Mouse (Mus musculus) myocyte (in vitro differentiated cells): Measurements from ENCODE around the gene Tob1. TPM values are rescaled to one million over a fixed set of nuclear protein-coding genes. Genes with fewer than 3 reads are reported as not detected.

Experiments
- H3K27me3 ChIP-seq: one replicate; pipeline ENCODE4 v1.6.1; 2011; ENCODE audit not compliant: control insufficient read depth, insufficient read depth, insufficient read length
- H3K36me3 ChIP-seq: one replicate; pipeline ENCODE4 v1.6.1; 2011; ENCODE audit not compliant: control insufficient read depth, insufficient read depth
- H3K4me2 ChIP-seq: one replicate; pipeline ENCODE4 v1.6.1; 2011; ENCODE audit warnings: low read depth, control low read depth
- H3K4me3 ChIP-seq: one replicate; pipeline ENCODE4 v1.5.1; 2011; ENCODE audit warnings: mild to moderate bottlenecking, control low read depth, moderate library complexity
- H3K79me2 ChIP-seq: one replicate; pipeline ENCODE4 v1.6.1; 2011; ENCODE audit not compliant: control insufficient read depth, insufficient read depth
- H3ac ChIP-seq: one replicate; pipeline ENCODE4 v1.6.1; 2011; ENCODE audit not compliant: control insufficient read depth, insufficient read length
- CEBPB ChIP-seq: IDR thresholded peaks from 2 replicates; pipeline ENCODE4 v1.6.1; 2011; ENCODE audit warnings: mild to moderate bottlenecking, moderate library complexity; ENCODE audit not compliant: poor library complexity, insufficient read depth, severe bottlenecking
- E2F4 ChIP-seq: IDR thresholded peaks from one replicate; pipeline ENCODE4 v1.6.1; 2011; ENCODE audit warnings: mild to moderate bottlenecking, control low read depth, moderate library complexity; ENCODE audit not compliant: insufficient read depth
- MAX ChIP-seq: IDR thresholded peaks from one replicate; pipeline ENCODE4 v1.6.1; 2011; ENCODE audit warnings: low read depth, mild to moderate bottlenecking, control low read depth
- MYOD1 ChIP-seq, 3 experiments: IDR thresholded peaks; one replicate each; pipeline ENCODE4 v1.6.1; 2011; ENCODE audit warnings: control low read depth in 2 of 3, low read depth in 2 of 3, mild to moderate bottlenecking in 2 of 3, moderate library complexity in 1 of 3; ENCODE audit not compliant: insufficient read length in 2 of 3, control insufficient read depth in 1 of 3
- MYOG ChIP-seq, 3 experiments: IDR thresholded peaks; one replicate each; pipeline ENCODE4 v1.6.1; 2011; ENCODE audit warnings: control low read depth in 2 of 3, low read depth in 2 of 3, mild to moderate bottlenecking in 2 of 3; ENCODE audit not compliant: insufficient read length in 2 of 3, control insufficient read depth in 1 of 3, insufficient read depth in 1 of 3
- POLR2A ChIP-seq: IDR thresholded peaks from one replicate; pipeline ENCODE4 v1.6.1; 2011; ENCODE audit warnings: low read depth, mild to moderate bottlenecking, control low read depth, moderate library complexity; ENCODE audit not compliant: insufficient read length
- POLR2AphosphoS2 ChIP-seq: IDR thresholded peaks from one replicate; pipeline ENCODE4 v1.6.1; 2011; ENCODE audit warnings: low read depth, control low read depth; ENCODE audit not compliant: insufficient read length
- REST ChIP-seq: IDR thresholded peaks from one replicate; pipeline ENCODE4 v1.6.1; 2011; ENCODE audit warnings: mild to moderate bottlenecking, control low read depth, moderate library complexity; ENCODE audit not compliant: insufficient read depth, insufficient read length
- SRF ChIP-seq: IDR thresholded peaks from one replicate; pipeline ENCODE4 v1.6.1; 2011; ENCODE audit warnings: low read depth; ENCODE audit not compliant: control insufficient read depth, insufficient read length
- TCF12 ChIP-seq: IDR thresholded peaks from one replicate; pipeline ENCODE4 v1.6.1; 2011; ENCODE audit warnings: mild to moderate bottlenecking, control low read depth; ENCODE audit not compliant: poor library complexity, insufficient read depth, severe bottlenecking
- TCF3 ChIP-seq: IDR thresholded peaks from one replicate; pipeline ENCODE4 v1.6.1; 2011; ENCODE audit warnings: low read depth, control low read depth; ENCODE audit not compliant: insufficient read length
- USF1 ChIP-seq: IDR thresholded peaks from one replicate; pipeline ENCODE4 v1.6.1; 2011; ENCODE audit warnings: low read depth, mild to moderate bottlenecking, control low read depth, moderate library complexity
- polyA plus RNA-seq: library from polyadenylated mRNA; unstranded; fragments of >200 nt; fragmentation: generic; extraction: Trizol; gene quantifications from one replicate; pipeline ENCODE4 v1.2.1, GENCODE M21; 2012; ENCODE audit warnings: missing spikeins

Tob1 gene
- polyA plus RNA-seq, 1 experiment, result 32.8 TPM

- no peak overlapping the region for H3ac ChIP-seq
- peak; percentile 41 for TF ChIP-seq USF1
- no peak for TF ChIP-seq CEBPB
These were observed 1.5 kb upstream of the Tob1 start for GRCm38 (mm10) chr11:94209695-94210131.

GRCm38 (mm10) chr11:94210191-94211086 lies 815 bp upstream of the Tob1 start:
- Histone ChIP-seq H3K27me3 (no peaks in the 10 kb centered on the region), H3K36me3 (peaks cover 5% of the 10 kb centered on the region), H3K4me3 (peak overlapping the region; percentile 51), H3K79me2 (peaks cover 20% of the 10 kb centered on the region), H3K4me2 (peak overlapping the region; percentile 100), H3ac (peak overlapping the region; percentile 67)
- TF ChIP-seq POLR2A (peak; percentile 58), TCF3 (no peak), POLR2AphosphoS2 (peak; percentile 25), CEBPB (no peak), MYOG (IDR thresholded peaks at IDR 0.05; ENCODE audit: control insufficient read depth in 1 of 3, insufficient read depth in 1 of 3, insufficient read length in 2 of 3, low read depth in 2 of 3) (no peak), MAX (no peak), E2F4 (no peak), MYOD1 (IDR thresholded peaks at IDR 0.05; ENCODE audit: control insufficient read depth in 1 of 3, insufficient read length in 2 of 3, low read depth in 2 of 3) (peak in 2 of 3 experiments; percentile 1 to 64), TCF12 (no peak), SRF (no peak), USF1 (no peak), REST (no peak)

More at GRCm38 (mm10) chr11:94209695-94210131, 1.5 kb upstream of the Tob1 start:
- Histone ChIP-seq H3K27me3 (no peaks in the 10 kb centered on the region), H3K4me3 (peak overlapping the region; percentile 51), H3K79me2 (peaks cover 20% of the 10 kb centered on the region), H3K36me3 (peaks cover 5% of the 10 kb centered on the region), H3K4me2 (peak overlapping the region; percentile 100)

DNA sequence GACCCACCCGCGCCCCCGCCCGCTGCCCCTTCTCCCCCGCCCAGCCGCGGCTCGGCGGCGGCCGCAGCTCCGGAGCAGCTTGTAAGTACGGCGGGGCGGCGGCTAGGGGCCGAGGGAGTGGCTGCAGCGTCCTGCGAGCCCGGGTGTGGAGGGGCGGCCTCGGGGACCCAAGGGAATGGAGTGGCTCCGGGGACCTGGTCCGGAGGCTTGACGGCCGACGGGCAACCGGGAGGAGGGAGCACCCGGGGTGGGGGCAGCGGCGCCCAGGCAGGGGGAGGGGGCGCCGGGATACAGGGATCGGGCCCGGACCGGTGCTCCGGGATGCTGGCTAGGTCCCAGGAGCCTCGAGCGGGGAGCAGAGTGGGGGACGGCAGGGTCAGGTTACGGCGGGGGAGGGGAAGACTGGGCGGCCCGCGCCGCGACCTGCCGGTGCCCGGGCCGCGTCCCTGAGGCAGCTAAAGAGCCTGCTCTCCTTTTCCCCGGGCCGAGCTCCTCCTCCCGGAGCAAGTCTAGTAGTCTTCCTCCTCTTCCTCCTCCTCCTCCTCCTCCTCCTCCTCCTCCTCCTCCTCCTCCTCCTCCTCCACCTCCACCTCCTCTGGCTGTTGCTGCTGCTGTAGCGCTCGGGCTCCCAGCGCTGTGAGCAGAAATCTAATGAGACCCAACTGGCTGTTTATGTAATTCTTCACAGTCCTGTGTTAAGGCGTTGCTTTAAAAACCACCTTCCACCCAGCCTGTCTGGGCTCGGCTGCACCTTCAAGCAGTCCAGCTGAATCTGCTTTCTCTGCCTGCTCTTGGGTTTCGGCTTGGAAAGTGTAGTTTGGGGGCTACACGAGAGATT lies 616 bp downstream of the Tob1 start:
- TF ChIP-seq TCF3 (no peak), USF1 (no peak), POLR2AphosphoS2 (peak; percentile 36), SRF (no peak)
- Histone ChIP-seq H3K4me3 (peak overlapping the region; percentile 51), H3ac (peak overlapping the region; percentile 67), H3K79me2 (peaks cover 20% of the 10 kb centered on the region), H3K27me3 (no peaks in the 10 kb centered on the region), H3K4me2 (peak overlapping the region; percentile 76), H3K36me3 (peaks cover 5% of the 10 kb centered on the region)

DNA sequence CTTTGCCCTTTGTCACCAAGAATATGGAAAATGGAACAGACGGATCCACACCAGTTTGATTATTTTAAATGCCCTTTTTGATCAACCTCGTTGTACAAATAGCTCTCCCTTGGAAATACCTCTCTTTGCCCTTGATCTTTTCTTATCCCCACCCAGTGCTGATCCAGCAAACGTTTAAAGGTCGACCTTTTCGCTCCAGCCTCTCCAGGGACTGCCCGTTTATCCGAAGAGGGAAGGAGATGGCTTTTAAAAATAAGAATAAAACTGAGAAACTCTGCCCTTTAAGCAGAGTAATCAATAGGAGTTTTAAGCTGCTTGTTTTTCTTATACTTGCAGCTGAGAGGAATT lies 1.2 kb downstream of the Tob1 start:
- peak overlapping the region; percentile 51 for H3K4me3 ChIP-seq
- no peaks in the 10 kb centered on the region for H3K27me3 ChIP-seq
- H3ac ChIP-seq, result peak overlapping the region; percentile 67
- TF ChIP-seq TCF12 (no peak), TCF3 (no peak), POLR2A (no peak), MYOG (IDR thresholded peaks at IDR 0.05; ENCODE audit: control insufficient read depth in 1 of 3, insufficient read depth in 1 of 3, insufficient read length in 2 of 3, low read depth in 2 of 3) (no peak), MYOD1 (IDR thresholded peaks at IDR 0.05; ENCODE audit: control insufficient read depth in 1 of 3, insufficient read length in 2 of 3, low read depth in 2 of 3) (no peak), USF1 (no peak), E2F4 (no peak), MAX (no peak), POLR2AphosphoS2 (no peak), SRF (no peak), REST (no peak), CEBPB (no peak)
- H3K4me2 ChIP-seq, result peak overlapping the region; percentile 76
- peaks cover 5% of the 10 kb centered on the region for H3K36me3 ChIP-seq
- H3K79me2 ChIP-seq, result peaks cover 20% of the 10 kb centered on the region

DNA sequence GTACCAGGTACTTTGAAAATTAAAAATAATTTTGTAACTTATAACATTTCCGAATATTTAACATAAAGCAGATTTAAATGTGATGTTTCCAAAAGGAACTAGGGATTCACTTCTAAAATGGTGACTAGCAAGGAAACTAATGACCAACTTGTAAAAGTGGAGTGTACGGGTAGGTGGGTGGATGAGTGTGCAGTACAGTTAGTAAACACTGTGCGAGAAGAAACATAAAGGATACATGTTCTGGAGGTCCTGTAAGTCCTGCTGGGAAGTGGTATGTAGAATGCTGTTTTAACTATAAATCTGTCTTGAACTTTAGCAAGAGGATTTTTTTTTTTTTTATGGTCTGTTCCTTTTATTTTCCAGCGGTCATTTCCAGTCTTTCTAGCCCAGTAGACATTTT lies 1.7 kb downstream of the Tob1 start:
- H3K4me2 ChIP-seq, result peak overlapping the region; percentile 76
- H3K4me3 ChIP-seq, result peak overlapping the region; percentile 51
- H3ac ChIP-seq, result no peak overlapping the region

More for the DNA sequence above, 1.7 kb downstream of the Tob1 start:
- TF ChIP-seq USF1, result no peak
- TF ChIP-seq MAX, result no peak
- no peak for TF ChIP-seq CEBPB
- TF ChIP-seq E2F4, result no peak
- TF ChIP-seq POLR2AphosphoS2, result no peak
- TF ChIP-seq MYOD1 (IDR thresholded peaks at IDR 0.05; ENCODE audit: control insufficient read depth in 1 of 3, insufficient read length in 2 of 3, low read depth in 2 of 3), result no peak
- no peak for TF ChIP-seq TCF12
- TF ChIP-seq TCF3, result no peak
- no peak for TF ChIP-seq MYOG (IDR thresholded peaks at IDR 0.05; ENCODE audit: control insufficient read depth in 1 of 3, insufficient read depth in 1 of 3, insufficient read length in 2 of 3, low read depth in 2 of 3)
- TF ChIP-seq SRF, result no peak
- TF ChIP-seq POLR2A, result no peak
- no peak for TF ChIP-seq REST
- Histone ChIP-seq H3K36me3 (peaks cover 5% of the 10 kb centered on the region), H3K27me3 (no peaks in the 10 kb centered on the region), H3K79me2 (peaks cover 20% of the 10 kb centered on the region)
